Mouse (Mus musculus): ENCODE results near the gene Snrpn. TPM values are rescaled to one million over a fixed set of nuclear protein-coding genes. Genes with fewer than 3 reads are reported as not detected.

Snrpn gene
- polyA plus RNA-seq (2014; fragmentation: Illumina TruSeq; extraction: RNeasy Lipid Tissue Mini Kit (QIAGEN cat#74804); ENCODE audit: low read depth, low replicate concordance) = 14.2 TPM

GRCm38 (mm10) chr7:60139742-60140480 is at the start of gene Snrpn:
Snrpn (minus strand) TSS chr7:60140219.

DNA sequence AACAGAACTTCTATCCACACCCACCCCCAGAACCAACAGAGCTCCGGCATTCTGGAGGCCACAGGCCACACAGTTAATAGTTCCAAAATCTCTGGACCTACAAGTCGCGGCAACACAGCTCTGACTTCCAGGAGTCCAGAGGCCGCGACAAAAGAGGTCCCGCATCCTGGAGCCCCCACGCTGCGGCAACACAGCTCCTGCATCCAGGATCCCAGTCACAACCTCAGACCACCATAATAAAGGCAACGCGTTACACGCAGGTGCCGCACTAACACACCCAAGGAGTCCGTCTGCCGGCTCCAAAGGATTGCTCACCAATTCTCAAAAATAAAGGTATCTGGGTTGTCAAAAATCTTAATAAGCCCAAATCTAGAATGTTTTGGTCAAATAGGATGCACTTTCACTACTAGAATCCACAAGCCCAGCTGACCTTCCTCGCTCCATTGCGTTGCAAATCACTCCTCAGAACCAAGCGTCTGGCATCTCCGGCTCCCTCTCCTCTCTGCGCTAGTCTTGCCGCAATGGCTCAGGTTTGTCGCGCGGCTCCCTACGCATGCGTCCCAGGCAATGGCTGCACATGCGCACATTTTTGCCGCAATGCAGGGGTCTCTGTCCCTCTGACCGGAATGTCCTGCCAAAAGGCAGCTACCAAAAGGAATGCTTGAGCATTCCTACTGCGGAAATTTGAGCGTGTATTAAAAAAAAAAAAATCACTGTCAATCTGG is 135.3 kb downstream of the Snrpn start, which contains the start of the genes Snurf and Gm38393:
Snurf (minus strand) TSS at position 444 of the 725 bp plus-strand sequence.
Gm38393 (minus strand) TSS at position 459 of the 725 bp plus-strand sequence.

Other genes with a start within 250 kb of the Snrpn start
- gene Snurf, start 135.2 kb downstream of the Snrpn start, polyA plus RNA-seq (2014; fragmentation: Illumina TruSeq; extraction: RNeasy Lipid Tissue Mini Kit (QIAGEN cat#74804); ENCODE audit: low read depth, low replicate concordance) = not detected
- 1.4 TPM for gene Gm38393, start 135.2 kb downstream of the Snrpn start, polyA plus RNA-seq (2014; fragmentation: Illumina TruSeq; extraction: RNeasy Lipid Tissue Mini Kit (QIAGEN cat#74804); ENCODE audit: low read depth, low replicate concordance)

Data from testis, adult 10 weeks (tissue).